Mouse (Mus musculus): ENCODE measurements at regions not wholly inside any gene's neighbourhood (a gene's known extent, or its start where the extent isn't known, plus 50 kb on each side); places are given as distances from the start of the nearest gene placed in this dataset.

DNA sequence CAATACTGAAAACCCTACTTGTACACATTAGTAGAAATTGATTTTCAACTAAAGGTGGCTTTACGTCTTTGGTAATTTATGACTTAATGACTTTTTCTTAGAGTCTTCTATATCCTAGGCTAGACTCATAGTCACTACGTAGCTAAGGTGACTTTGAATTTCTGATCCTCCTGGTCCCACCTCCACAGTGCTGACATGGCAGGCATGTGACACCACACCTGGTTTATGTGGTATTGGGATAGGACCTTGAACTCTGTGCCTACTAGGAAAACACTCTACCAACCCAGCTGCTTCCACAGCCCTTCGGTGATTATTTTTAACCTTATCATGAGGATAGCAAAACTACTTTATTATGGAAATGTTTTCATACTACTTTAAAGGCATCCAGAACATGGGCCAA lies 51.5 kb upstream of the D7Ertd443e start:
- no peak overlapping the region for H3K4me2 ChIP-seq (ENCODE audit: low read depth, low read length)
- H3K27ac ChIP-seq: no peak overlapping the region
- no peak overlapping the region for H3K4me3 ChIP-seq (ENCODE audit: low read length)
- H3K9ac ChIP-seq (replicated peaks; ENCODE audit: low read length): no peak overlapping the region
- no peaks in the 10 kb centered on the region for H3K4me1 ChIP-seq (ENCODE audit: insufficient read depth, low read length)
- ATAC-seq (no peak), DNase-seq (ENCODE audit: low spot score) (no peak)
- no peaks in the 10 kb centered on the region for H3K27me3 ChIP-seq (ENCODE audit: insufficient read depth, low read length)
- no peaks in the 10 kb centered on the region for H3K36me3 ChIP-seq (ENCODE audit: insufficient read depth, low read length)
- WGBS: 95% methylated on average over 3 of the region's 3 CpGs
- no peak for TF ChIP-seq CTCF (IDR thresholded peaks at IDR 0.05; ENCODE audit: low read depth)
- no peaks in the 10 kb centered on the region for H3K9me3 ChIP-seq (ENCODE audit: low read length)

DNA sequence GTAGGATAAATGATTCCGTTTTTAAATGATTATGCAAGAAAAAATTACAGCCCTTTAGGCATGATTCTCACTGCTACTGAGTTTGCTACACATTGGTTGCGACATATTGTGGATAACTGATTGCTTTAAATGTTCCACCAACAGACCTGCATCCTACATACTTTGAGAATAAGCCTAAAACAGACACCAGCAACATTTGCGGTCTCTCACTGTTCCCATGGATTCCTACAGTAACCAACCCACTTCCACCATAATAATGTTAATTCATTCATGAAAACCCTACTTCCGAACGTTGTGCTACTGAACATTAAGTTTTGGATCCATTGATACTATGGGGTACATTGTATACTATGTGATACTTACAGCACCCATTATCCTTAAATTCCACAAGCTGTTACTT lies 53.8 kb upstream of the D7Ertd443e start:
- Histone ChIP-seq H3K4me3 (ENCODE audit: low read length) (no peak overlapping the region), H3K4me2 (ENCODE audit: low read depth, low read length) (no peak overlapping the region), H3K4me1 (ENCODE audit: insufficient read depth, low read length) (no peaks in the 10 kb centered on the region), H3K9ac (replicated peaks; ENCODE audit: low read length) (no peak overlapping the region), H3K27ac (no peak overlapping the region), H3K9me3 (ENCODE audit: low read length) (no peaks in the 10 kb centered on the region), H3K36me3 (ENCODE audit: insufficient read depth, low read length) (no peaks in the 10 kb centered on the region), H3K27me3 (ENCODE audit: insufficient read depth, low read length) (no peaks in the 10 kb centered on the region)
- no peak for ATAC-seq
- no peak for DNase-seq (ENCODE audit: low spot score)
- 93% methylated on average over 5 of the region's 5 CpGs for WGBS
- TF ChIP-seq CTCF (IDR thresholded peaks at IDR 0.05; ENCODE audit: low read depth): no peak

GRCm38 (mm10) chr7:134445008-134445806 lies 59.7 kb upstream of the D7Ertd443e start:
- no peak overlapping the region for H3K9ac ChIP-seq (replicated peaks; ENCODE audit: low read length)
- no peaks in the 10 kb centered on the region for H3K27me3 ChIP-seq (ENCODE audit: insufficient read depth, low read length)
- H3K9me3 ChIP-seq (ENCODE audit: low read length): no peaks in the 10 kb centered on the region
- H3K36me3 ChIP-seq (ENCODE audit: insufficient read depth, low read length): no peaks in the 10 kb centered on the region
- no peak overlapping the region for H3K4me2 ChIP-seq (ENCODE audit: low read depth, low read length)
- H3K4me1 ChIP-seq (ENCODE audit: insufficient read depth, low read length): no peaks in the 10 kb centered on the region
- ATAC-seq: no peak
- no peak for TF ChIP-seq CTCF (IDR thresholded peaks at IDR 0.05; ENCODE audit: low read depth)
- no peak overlapping the region for H3K27ac ChIP-seq
- 67% methylated on average over 8 of the region's 8 CpGs for WGBS
- DNase-seq (ENCODE audit: low spot score): no peak
- H3K4me3 ChIP-seq (ENCODE audit: low read length): no peak overlapping the region

DNA sequence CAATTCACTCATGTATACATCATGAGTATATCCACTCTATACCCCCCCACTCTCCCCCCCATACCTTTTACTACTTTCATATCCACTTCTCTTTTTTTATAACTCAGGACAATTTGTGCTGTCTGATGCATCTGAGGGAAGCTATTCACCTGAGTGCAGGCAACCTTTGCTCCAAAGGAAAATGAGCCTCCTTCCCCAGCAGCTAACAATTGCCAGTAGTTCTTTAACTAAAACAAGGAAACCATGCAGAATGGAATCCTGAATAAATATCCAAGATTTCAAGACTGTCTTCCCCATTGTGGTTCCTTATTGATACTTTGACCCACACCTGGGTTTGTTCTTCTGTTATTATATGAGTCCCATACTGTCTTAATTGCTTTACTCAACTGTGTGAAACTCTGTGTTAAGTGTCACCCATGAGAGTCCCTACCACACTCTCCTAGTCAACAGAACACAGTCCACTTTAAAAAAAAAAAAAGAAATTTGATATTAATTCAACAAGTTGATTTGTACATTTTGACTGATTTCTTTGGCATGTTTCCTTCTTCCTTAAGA lies 62.3 kb upstream of the D7Ertd443e start:
- no peak overlapping the region for H3K4me3 ChIP-seq (ENCODE audit: low read length)
- H3K9me3 ChIP-seq (ENCODE audit: low read length): no peaks in the 10 kb centered on the region
- no peak overlapping the region for H3K9ac ChIP-seq (replicated peaks; ENCODE audit: low read length)
- H3K27me3 ChIP-seq (ENCODE audit: insufficient read depth, low read length): no peaks in the 10 kb centered on the region
- H3K4me2 ChIP-seq (ENCODE audit: low read depth, low read length): no peak overlapping the region
- H3K4me1 ChIP-seq (ENCODE audit: insufficient read depth, low read length): no peaks in the 10 kb centered on the region
- ATAC-seq (no peak), DNase-seq (ENCODE audit: low spot score) (no peak)
- no peak for TF ChIP-seq CTCF (IDR thresholded peaks at IDR 0.05; ENCODE audit: low read depth)
- H3K36me3 ChIP-seq (ENCODE audit: insufficient read depth, low read length): no peaks in the 10 kb centered on the region
- H3K27ac ChIP-seq: no peak overlapping the region

DNA sequence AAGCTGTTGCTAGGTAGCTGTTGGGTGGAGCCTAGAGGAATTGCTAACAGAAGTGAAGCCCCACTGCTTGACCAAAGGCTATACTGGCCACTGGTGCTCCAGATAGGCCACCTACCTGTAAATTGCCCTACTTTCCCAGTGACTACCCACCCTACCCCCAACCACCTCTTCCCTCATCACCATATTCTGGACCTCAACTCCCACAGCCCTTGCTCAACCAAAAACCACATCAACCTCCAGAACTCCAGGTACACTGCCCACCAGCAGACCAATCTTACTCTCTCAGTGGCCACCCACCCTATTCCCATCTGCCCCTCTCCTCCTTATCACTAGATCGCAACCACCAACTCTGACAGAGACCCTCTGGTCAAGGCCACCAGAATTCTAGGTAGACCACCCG lies 63.4 kb upstream of the D7Ertd443e start:
- Histone ChIP-seq H3K4me3 (ENCODE audit: low read length) (no peak overlapping the region), H3K27me3 (ENCODE audit: insufficient read depth, low read length) (no peaks in the 10 kb centered on the region), H3K9me3 (ENCODE audit: low read length) (peaks cover 5% of the 10 kb centered on the region; the same call in 1 of the 2 replicates), H3K27ac (no peak overlapping the region), H3K4me2 (ENCODE audit: low read depth, low read length) (no peak overlapping the region), H3K9ac (replicated peaks; ENCODE audit: low read length) (no peak overlapping the region), H3K4me1 (ENCODE audit: insufficient read depth, low read length) (no peaks in the 10 kb centered on the region), H3K36me3 (ENCODE audit: insufficient read depth, low read length) (no peaks in the 10 kb centered on the region)
- WGBS: 75% methylated on average over 2 of the region's 2 CpGs
- no peak for TF ChIP-seq CTCF (IDR thresholded peaks at IDR 0.05; ENCODE audit: low read depth)
- ATAC-seq (no peak), DNase-seq (ENCODE audit: low spot score) (no peak)

- no peak overlapping the region for H3K4me3 ChIP-seq (ENCODE audit: low read length)
- no peak overlapping the region for H3K27ac ChIP-seq
- no peak overlapping the region for H3K9ac ChIP-seq (replicated peaks; ENCODE audit: low read length)
- no peak overlapping the region for H3K4me2 ChIP-seq (ENCODE audit: low read depth, low read length)
- H3K36me3 ChIP-seq (ENCODE audit: insufficient read depth, low read length): no peaks in the 10 kb centered on the region
- peak; percentile 53 for DNase-seq (ENCODE audit: low spot score)
- 0 out of 2 replicates have a peak, but pooled peaks cover 8% of the 10 kb centered on the region for H3K4me1 ChIP-seq (ENCODE audit: insufficient read depth, low read length)
- whole genome bisulfite sequencing: 59% methylated on average over 3 of the region's 3 CpGs
- H3K27me3 ChIP-seq (ENCODE audit: insufficient read depth, low read length): no peaks in the 10 kb centered on the region
- no peaks in the 10 kb centered on the region for H3K9me3 ChIP-seq (ENCODE audit: low read length)
- ATAC-seq: peak; percentile 88; the same call in 1 of the 2 replicates
- no peak for TF ChIP-seq CTCF (IDR thresholded peaks at IDR 0.05; ENCODE audit: low read depth)
These were observed 77.2 kb upstream of the D7Ertd443e start for GRCm38 (mm10) chr7:134462677-134463076.

GRCm38 (mm10) chr7:134463380-134463779 lies 77.9 kb upstream of the D7Ertd443e start:
- Histone ChIP-seq H3K4me2 (ENCODE audit: low read depth, low read length) (no peak overlapping the region), H3K9me3 (ENCODE audit: low read length) (no peaks in the 10 kb centered on the region), H3K27ac (no peak overlapping the region), H3K4me3 (ENCODE audit: low read length) (no peak overlapping the region), H3K27me3 (ENCODE audit: insufficient read depth, low read length) (no peaks in the 10 kb centered on the region), H3K4me1 (ENCODE audit: insufficient read depth, low read length) (0 out of 2 replicates have a peak, but pooled peaks cover 8% of the 10 kb centered on the region), H3K9ac (replicated peaks; ENCODE audit: low read length) (no peak overlapping the region), H3K36me3 (ENCODE audit: insufficient read depth, low read length) (no peaks in the 10 kb centered on the region)
- ATAC-seq (no peak), DNase-seq (ENCODE audit: low spot score) (no peak)
- 91% methylated on average over 4 of the region's 4 CpGs for WGBS
- TF ChIP-seq CTCF (IDR thresholded peaks at IDR 0.05; ENCODE audit: low read depth): no peak

Measured in hindbrain, postnatal 0 days (tissue).